Mouse (Mus musculus) limb, embryonic 10.5 days (tissue): ENCODE data around the gene Mutyh. TPM values are rescaled to one million over a fixed set of nuclear protein-coding genes. Genes with fewer than 3 reads are reported as not detected.

Experiments used
- DNase-seq: peaks from one replicate; pipeline ENCODE4 v3.0.0-alpha.2; 2017; ENCODE audit warnings: low spot score
- H3K27ac ChIP-seq: fragments of 300-500 bp; sonication (generic); 2 replicates; pipeline ENCODE4 v1.5.1; 2016; ENCODE audit warnings: mild to moderate bottlenecking
- H3K27me3 ChIP-seq: fragments of 300-500 bp; sonication (generic); 2 replicates; pipeline ENCODE4 v1.6.1; 2016; ENCODE audit warnings: low read depth, mild to moderate bottlenecking; ENCODE audit not compliant: poor library complexity, severe bottlenecking
- H3K36me3 ChIP-seq: fragments of 300-500 bp; sonication (generic); 2 replicates; pipeline ENCODE4 v1.6.1; 2016; ENCODE audit warnings: mild to moderate bottlenecking, moderate library complexity
- H3K4me1 ChIP-seq: fragments of 300-500 bp; sonication (generic); 2 replicates; pipeline ENCODE4 v1.6.1; 2016
- H3K4me3 ChIP-seq: fragments of 300-500 bp; sonication (generic); 2 replicates; pipeline ENCODE4 v1.5.1; 2016; ENCODE audit warnings: mild to moderate bottlenecking, moderate library complexity
- H3K9me3 ChIP-seq: fragments of 300-500 bp; sonication (generic); replicated peaks from 2 replicates; pipeline ENCODE4 v1.6.1; 2016; ENCODE audit warnings: mild to moderate bottlenecking
- WGBS: fragments of 180-500 bp; shearing (Covaris S2); methylation state at CpG from one replicate; pipeline ENCODE4 v1.1.7; 2016; 5-methylcytosine and 5-hydroxymethylcytosine counted together
- polyA plus RNA-seq: library from polyadenylated mRNA; unstranded; fragments of >200 nt; fragmentation: Nextera tagmentation; extraction: Ambion mirVana; gene quantifications from 2 replicates; pipeline ENCODE4 v1.2.1, GENCODE M21; 2016

Gene Mutyh
- polyA plus RNA-seq, result 33.0 and 33.5 TPM in 2 replicates

DNA sequence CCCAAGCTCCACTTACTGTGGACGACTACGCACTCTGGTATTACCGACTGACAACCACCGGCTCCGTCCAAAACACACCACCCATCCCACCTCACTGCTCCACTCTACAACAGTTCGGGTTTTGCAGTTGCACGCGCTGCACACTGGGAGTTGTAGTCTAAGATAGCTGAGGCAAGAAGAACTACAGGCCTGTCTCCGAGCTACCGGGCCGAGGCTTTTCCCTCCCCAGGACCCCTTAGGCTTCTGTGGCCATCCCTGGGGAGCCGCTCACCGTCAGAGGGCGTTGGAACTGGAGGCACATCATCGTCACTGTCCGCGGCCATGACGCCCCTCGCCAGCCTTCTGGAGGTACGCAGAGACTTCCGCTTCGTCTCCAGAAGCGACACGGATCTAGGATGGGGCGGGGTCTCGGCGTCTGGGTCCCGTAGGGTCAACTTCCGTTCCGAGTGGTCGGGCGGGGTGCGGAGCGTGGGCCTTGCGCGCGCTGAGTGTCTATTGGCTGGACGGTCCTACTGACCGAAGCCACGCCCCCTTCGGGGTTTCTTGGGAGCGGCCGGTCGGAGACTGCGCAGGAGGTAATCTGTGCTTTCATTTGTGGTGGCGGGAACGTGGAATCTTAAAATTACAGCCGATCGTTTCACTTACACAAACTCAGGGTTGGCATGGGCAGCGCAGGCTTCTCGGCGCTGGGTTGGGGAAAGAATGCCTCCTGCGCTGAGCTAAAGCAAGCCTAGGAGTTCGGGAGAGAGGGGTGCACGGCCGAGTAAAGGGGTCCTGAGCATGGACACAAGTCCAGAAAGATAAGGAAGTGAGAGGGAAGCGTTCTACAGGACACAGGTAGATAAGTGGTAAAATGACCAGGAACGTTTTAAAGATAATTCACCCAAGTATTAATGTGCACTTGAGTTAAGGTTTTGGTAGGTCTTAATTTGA lies at the start of gene Mutyh, which contains the start of gene Toe1:
TSS of gene Mutyh (plus strand) at position 527 of the 933 bp plus-strand sequence.
TSS of gene Toe1 (minus strand) at position 444 of the 933 bp plus-strand sequence.
- no peaks in the 10 kb centered on the region for H3K9me3 ChIP-seq
- no peaks in the 10 kb centered on the region for H3K27me3 ChIP-seq
- peak within 1 kb of the TSS; percentile 94 for H3K27ac ChIP-seq
- H3K36me3 ChIP-seq, result peaks cover 51% of the 10 kb centered on the region
- peak within 1 kb of the TSS; percentile 78 for H3K4me3 ChIP-seq
- H3K4me1 ChIP-seq, result peaks cover 9% of the 10 kb centered on the region
- whole genome bisulfite sequencing, result 1% methylated on average over 58 of the region's 58 CpGs
- peak; percentile 98 for DNase-seq

- no peaks in the 10 kb centered on the region for H3K27me3 ChIP-seq
- DNase-seq, result no peak
- WGBS, result 76% methylated on average over 2 of the region's 2 CpGs
- H3K9me3 ChIP-seq, result no peaks in the 10 kb centered on the region
- H3K4me3 ChIP-seq, result no peak overlapping the region
- no peak overlapping the region for H3K27ac ChIP-seq
- H3K36me3 ChIP-seq, result no peaks in the 10 kb centered on the region
- no peaks in the 10 kb centered on the region for H3K4me1 ChIP-seq
Measured at GRCm38 (mm10) chr4:116761914-116762313, 45.6 kb upstream of the Mutyh start.

DNA sequence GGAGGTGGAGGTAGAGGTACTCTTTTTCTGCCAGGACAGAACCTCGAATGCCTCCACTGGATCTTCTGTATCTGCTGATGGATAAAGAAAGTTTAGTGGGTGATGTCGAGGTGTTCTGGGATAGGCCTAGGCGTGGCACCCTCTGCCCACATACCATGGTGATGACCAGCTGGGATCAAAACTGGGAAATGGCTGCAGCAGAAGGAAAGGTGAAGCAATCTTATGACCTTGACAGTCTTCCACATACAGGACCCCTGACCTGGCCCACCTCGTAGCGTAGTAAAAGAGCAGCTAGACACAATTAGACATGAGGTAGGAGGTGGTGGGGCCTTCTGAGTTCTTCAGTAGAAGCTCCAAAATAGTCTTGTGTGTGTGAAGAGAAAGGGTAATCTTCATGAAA lies 43.5 kb upstream of the Mutyh start:
- Histone ChIP-seq H3K4me3 (no peak overlapping the region), H3K36me3 (no peaks in the 10 kb centered on the region), H3K27me3 (no peaks in the 10 kb centered on the region), H3K4me1 (no peaks in the 10 kb centered on the region), H3K27ac (no peak overlapping the region), H3K9me3 (no peaks in the 10 kb centered on the region)
- DNase-seq, result no peak
- WGBS, result 87% methylated on average over 5 of the region's 5 CpGs

- no peaks in the 10 kb centered on the region for H3K27me3 ChIP-seq
- WGBS, result 82% methylated on average over 5 of the region's 5 CpGs
- no peak overlapping the region for H3K27ac ChIP-seq
- H3K4me3 ChIP-seq, result no peak overlapping the region
- H3K36me3 ChIP-seq, result no peaks in the 10 kb centered on the region
- H3K4me1 ChIP-seq, result no peaks in the 10 kb centered on the region
- H3K9me3 ChIP-seq, result no peaks in the 10 kb centered on the region
- DNase-seq, result no peak
Measured at GRCm38 (mm10) chr4:116768510-116768909, 39.0 kb upstream of the Mutyh start.

DNA sequence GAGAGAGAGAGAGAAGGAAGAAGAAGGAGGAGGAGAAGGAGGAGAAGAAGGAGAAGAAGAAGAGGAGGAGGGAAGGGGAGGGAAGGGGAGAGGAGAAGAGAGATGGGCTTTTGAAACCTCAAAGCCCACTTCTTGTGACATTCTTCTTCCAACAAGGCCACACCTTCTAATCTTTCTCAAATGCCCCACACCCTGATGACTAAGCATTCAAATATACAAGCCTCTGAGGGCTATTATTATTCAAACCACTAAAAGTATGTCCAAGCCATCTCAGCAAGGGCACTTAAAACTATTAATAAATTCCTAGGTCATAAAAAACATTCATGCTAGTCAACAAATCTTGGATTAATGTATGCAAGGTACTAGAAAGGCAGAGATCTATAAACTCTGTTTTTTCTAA lies 38.5 kb upstream of the Mutyh start:
- DNase-seq, result no peak
- Histone ChIP-seq H3K27me3 (no peaks in the 10 kb centered on the region), H3K4me3 (no peak overlapping the region), H3K4me1 (no peaks in the 10 kb centered on the region), H3K9me3 (no peaks in the 10 kb centered on the region), H3K36me3 (no peaks in the 10 kb centered on the region), H3K27ac (no peak overlapping the region)

DNA sequence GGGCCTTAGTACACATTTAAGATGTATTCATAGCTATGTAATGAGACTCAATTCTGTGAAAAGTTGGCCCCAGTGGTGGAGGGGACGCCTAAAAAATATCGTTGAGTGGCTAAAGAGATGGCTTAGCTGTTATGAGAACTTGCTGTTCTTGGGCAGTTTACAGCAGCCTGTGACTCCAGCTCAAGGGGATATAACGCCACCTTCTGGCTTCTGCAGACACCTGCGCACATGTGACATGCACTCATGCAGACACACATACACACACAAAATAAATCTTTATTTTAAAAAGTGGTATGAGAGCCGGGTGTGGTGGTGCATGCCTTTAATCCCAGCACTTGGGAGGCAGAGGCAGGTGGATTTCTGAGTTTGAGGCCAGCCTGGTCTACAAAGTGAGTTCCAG lies 31.1 kb upstream of the Mutyh start:
- Histone ChIP-seq H3K9me3 (no peaks in the 10 kb centered on the region), H3K36me3 (no peaks in the 10 kb centered on the region), H3K27ac (no peak overlapping the region), H3K4me1 (no peaks in the 10 kb centered on the region), H3K27me3 (no peaks in the 10 kb centered on the region), H3K4me3 (no peak overlapping the region)
- no peak for DNase-seq
- 91% methylated on average over 5 of the region's 5 CpGs for WGBS

GRCm38 (mm10) chr4:116777079-116777478 lies 30.4 kb upstream of the Mutyh start:
- Histone ChIP-seq H3K4me3 (no peak overlapping the region), H3K4me1 (no peaks in the 10 kb centered on the region), H3K27ac (no peak overlapping the region), H3K9me3 (no peaks in the 10 kb centered on the region), H3K36me3 (no peaks in the 10 kb centered on the region), H3K27me3 (no peaks in the 10 kb centered on the region)
- WGBS, result 91% methylated on average over 3 of the region's 3 CpGs
- DNase-seq, result no peak

DNA sequence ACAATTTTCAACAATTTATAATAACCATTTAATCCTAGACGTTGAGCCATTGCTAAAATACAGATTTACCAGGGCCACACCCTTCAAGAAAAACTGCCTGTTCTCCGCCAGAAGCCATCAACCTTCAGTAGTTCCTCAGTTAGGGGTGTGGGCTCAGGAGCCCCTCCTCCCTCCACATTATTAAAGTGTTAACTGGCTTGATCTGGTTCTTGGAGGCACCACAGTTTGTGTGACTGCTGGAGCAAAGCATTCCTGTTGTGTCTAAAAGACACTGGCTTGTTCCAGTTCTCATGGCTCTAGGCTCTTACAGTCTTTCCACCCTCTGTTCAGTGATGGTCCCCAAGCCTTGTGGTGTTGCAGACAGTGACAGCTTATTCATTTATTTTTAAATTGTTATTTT lies 27.0 kb upstream of the Mutyh start:
- no peaks in the 10 kb centered on the region for H3K27me3 ChIP-seq
- no peak overlapping the region for H3K27ac ChIP-seq
- no peaks in the 10 kb centered on the region for H3K4me1 ChIP-seq
- no peaks in the 10 kb centered on the region for H3K9me3 ChIP-seq
- H3K4me3 ChIP-seq, result no peak overlapping the region
- no peaks in the 10 kb centered on the region for H3K36me3 ChIP-seq
- DNase-seq, result no peak
- 75% methylated on average over 2 of the region's 2 CpGs for WGBS

DNA sequence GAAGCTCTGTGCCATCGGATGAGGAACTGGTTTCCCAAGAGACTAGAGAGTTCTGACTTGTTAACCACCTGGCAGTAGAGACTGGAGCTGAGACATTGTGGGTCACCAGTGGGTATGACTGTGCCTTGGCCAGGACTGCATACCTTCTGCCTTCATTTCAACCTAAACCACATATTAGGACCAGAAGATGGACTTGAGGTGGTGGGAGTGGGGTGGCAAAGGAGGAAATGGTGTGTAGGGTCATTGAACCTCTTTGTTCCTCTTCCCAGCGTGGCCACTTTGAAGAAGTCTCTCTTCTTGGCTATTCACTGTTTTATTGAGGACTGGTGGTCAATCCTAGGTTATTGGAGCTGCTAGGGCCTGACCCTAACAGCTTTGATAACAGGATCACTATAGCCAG lies 26.2 kb upstream of the Mutyh start:
- Histone ChIP-seq H3K9me3 (no peaks in the 10 kb centered on the region), H3K4me1 (no peaks in the 10 kb centered on the region), H3K27ac (no peak overlapping the region), H3K36me3 (no peaks in the 10 kb centered on the region), H3K4me3 (no peak overlapping the region), H3K27me3 (no peaks in the 10 kb centered on the region)
- 37% methylated on average over 2 of the region's 2 CpGs for WGBS
- no peak for DNase-seq

DNA sequence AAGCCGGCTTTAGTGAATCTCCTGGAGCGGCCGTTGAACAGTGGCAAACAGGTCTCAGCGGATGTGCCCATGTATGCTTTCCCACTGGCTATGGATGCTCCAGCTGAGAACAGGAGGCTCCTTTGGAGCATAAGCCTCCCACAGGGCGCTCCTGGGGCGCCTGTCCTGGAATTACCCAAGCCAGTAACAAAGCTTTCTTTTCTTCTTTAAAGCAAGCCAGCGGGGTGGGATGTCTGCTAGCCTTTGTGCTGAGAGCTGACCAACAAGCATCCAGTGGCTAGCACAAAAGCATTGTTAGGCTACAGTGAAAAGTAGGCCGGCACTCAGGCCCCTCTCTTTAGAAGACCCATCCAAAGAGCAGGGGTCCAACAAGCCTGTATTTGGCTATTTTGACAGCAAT lies 25.4 kb upstream of the Mutyh start:
- Histone ChIP-seq H3K4me3 (no peak overlapping the region), H3K9me3 (no peaks in the 10 kb centered on the region), H3K36me3 (no peaks in the 10 kb centered on the region), H3K27me3 (no peaks in the 10 kb centered on the region), H3K4me1 (no peaks in the 10 kb centered on the region), H3K27ac (no peak overlapping the region)
- WGBS, result 27% methylated on average over 8 of the region's 8 CpGs
- no peak for DNase-seq

DNA sequence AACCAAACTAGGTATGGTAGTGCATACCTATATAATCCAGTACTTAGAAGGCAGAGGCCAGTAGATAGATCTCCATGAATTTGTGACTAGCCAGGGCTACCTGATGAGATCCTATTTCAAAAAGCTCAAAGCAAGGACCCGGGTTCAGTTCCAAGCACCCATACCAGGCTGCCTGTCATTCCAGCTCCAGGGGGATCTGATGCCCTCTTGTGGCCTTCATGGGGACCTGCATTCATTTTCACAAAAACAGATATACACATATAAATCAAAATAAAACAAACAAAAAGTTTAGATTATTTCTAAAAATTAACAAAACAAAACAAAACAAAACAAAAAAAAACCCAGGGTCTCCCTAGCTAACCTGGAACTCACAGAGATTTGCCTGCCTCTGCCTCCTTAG lies 20.9 kb upstream of the Mutyh start:
- DNase-seq, result no peak
- WGBS, result 91% methylated on average over 1 of the region's 1 CpGs
- Histone ChIP-seq H3K27ac (no peak overlapping the region), H3K4me3 (no peak overlapping the region), H3K27me3 (no peaks in the 10 kb centered on the region), H3K9me3 (no peaks in the 10 kb centered on the region), H3K4me1 (peaks cover 3% of the 10 kb centered on the region; the same call in 1 of the 2 replicates), H3K36me3 (no peaks in the 10 kb centered on the region)

- 47% methylated on average over 7 of the region's 7 CpGs for WGBS
- no peak for DNase-seq
- H3K9me3 ChIP-seq, result no peaks in the 10 kb centered on the region
- H3K27me3 ChIP-seq, result no peaks in the 10 kb centered on the region
- H3K36me3 ChIP-seq, result no peaks in the 10 kb centered on the region
- peaks cover 3% of the 10 kb centered on the region; the same call in 1 of the 2 replicates for H3K4me1 ChIP-seq
- no peak overlapping the region for H3K4me3 ChIP-seq
- H3K27ac ChIP-seq, result no peak overlapping the region
Measured at GRCm38 (mm10) chr4:116787985-116788760, 19.4 kb upstream of the Mutyh start.

DNA sequence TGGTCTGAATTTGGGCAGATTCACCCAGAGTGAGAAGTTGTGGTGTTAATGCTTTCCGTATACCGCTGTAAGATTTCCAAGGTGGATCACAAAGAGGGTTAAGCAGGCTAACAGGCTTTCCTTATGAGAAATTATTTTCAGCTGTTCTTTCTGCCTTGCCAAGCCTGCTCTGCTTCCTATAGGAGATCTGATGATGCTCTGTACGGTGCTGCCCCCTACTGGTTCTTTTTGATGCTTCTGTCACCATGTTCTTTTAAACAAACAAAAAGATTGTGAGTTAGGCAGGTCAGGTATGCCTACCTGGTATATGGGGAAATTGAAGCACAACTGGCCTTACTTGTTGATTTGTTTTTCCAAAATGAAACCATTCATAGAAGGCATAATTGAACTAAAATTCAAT lies 18.6 kb upstream of the Mutyh start:
- no peaks in the 10 kb centered on the region for H3K9me3 ChIP-seq
- peaks cover 3% of the 10 kb centered on the region; the same call in 1 of the 2 replicates for H3K4me1 ChIP-seq
- H3K4me3 ChIP-seq, result no peak overlapping the region
- 15% methylated on average over 3 of the region's 3 CpGs for WGBS
- peak; percentile 82 for DNase-seq
- H3K27me3 ChIP-seq, result no peaks in the 10 kb centered on the region
- H3K27ac ChIP-seq, result no peak overlapping the region
- no peaks in the 10 kb centered on the region for H3K36me3 ChIP-seq
